In the genomic region with DNA sequence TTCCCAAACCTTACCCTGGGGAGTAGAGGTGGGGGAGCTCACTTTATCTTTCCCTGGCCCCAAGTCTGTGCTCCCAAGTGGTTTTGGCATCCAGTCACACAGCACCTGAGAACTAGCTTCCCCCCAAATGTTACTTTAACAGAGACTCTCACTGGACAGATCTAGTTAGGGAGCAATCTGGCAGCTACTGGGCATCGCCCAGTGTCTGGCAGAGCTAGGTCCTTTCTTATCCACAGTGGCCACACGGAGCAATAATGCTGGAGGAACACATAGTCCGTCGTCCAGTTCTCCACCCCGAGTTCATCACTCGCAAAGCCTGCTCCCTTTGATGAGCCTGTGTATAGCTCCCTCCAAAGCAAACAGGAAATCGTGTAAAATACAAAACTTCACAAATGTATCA, we compare ENCODE assay signal across 21 mouse cellular contexts.
A peak's percentile ranks its signal among the peaks of the same experiment; 100 is the strongest.
DNase-seq lines count a peak whose midpoint lies in the region; TF ChIP-seq lines count a peak whose summit lies in the region.
"Had no signal": no experiment of that assay in that cellular context is flagged by ENCODE, and none has a peak within 500 bp of the region (broad histone marks: within the 10 kb centered on the region; RNA-seq: fewer than 3 reads in every experiment).

No protein-coding gene starts in this region.

- H3K27ac ChIP-seq in layer of hippocampus, adult 2 months, result peak overlapping the region; percentile 46; the same call in 1 of the 2 replicates
- H3K27ac ChIP-seq: embryonic facial prominence, embryonic 13.5 days; embryonic facial prominence, embryonic 15.5 days; forebrain, embryonic 10.5 days; forebrain, embryonic 12.5 days had no signal

- DNase-seq in heart, adult 11 months, result peak; percentile 91
- no peak for DNase-seq in heart, postnatal 4 days
- DNase-seq in layer of hippocampus, adult 2 months (ENCODE audit: low spot score in 2 of 2), result no peak
- no peak for DNase-seq in layer of hippocampus, adult 8-10 months (ENCODE audit: low spot score in 2 of 2)
- DNase-seq in lung, postnatal 10 days, result peak; percentile 21
- no peak for DNase-seq in lung, postnatal 36 days
- DNase-seq: adrenal gland, adult 2 months; adrenal gland, postnatal 10 days; adrenal gland, postnatal 25 days; cerebellum, adult 11 months; cerebellum, adult 18-20 months; cerebellum, adult 8-10 months; cerebellum, adult 9-11 months; cerebellum, postnatal 14 days; cerebellum, postnatal 36 days; embryo, embryonic 11 days had no signal

- TF ChIP-seq CTCF in layer of hippocampus, adult 2 months (conservative IDR thresholded peaks at IDR 0.05), result no peak

- H3K4me3 ChIP-seq in layer of hippocampus, adult 2 months, result no peak overlapping the region
- H3K4me3 ChIP-seq: embryonic facial prominence, embryonic 13.5 days; embryonic facial prominence, embryonic 15.5 days; erythroblast, embryonic 14.5 days; forebrain, embryonic 10.5 days; forebrain, embryonic 12.5 days had no signal

Comparison
In these comparisons a context has a peak if more than half of its experiments do, and no peak if none do; other contexts are left out.
1. DNase-seq: peak in heart, adult 11 months (single experiment) and lung, postnatal 10 days (single experiment); none in heart, postnatal 4 days (single experiment), layer of hippocampus, adult 2 months (0 of 2), layer of hippocampus, adult 8-10 months (0 of 2) and lung, postnatal 36 days (single experiment).